Mouse (Mus musculus): ENCODE measurements around the gene Lhfpl4. TPM values are rescaled to one million over a fixed set of nuclear protein-coding genes. Genes with fewer than 3 reads are reported as not detected.

The Lhfpl4 gene
- polyA plus RNA-seq, 1 experiment from 2014 or later, result 0.23 TPM

DNA sequence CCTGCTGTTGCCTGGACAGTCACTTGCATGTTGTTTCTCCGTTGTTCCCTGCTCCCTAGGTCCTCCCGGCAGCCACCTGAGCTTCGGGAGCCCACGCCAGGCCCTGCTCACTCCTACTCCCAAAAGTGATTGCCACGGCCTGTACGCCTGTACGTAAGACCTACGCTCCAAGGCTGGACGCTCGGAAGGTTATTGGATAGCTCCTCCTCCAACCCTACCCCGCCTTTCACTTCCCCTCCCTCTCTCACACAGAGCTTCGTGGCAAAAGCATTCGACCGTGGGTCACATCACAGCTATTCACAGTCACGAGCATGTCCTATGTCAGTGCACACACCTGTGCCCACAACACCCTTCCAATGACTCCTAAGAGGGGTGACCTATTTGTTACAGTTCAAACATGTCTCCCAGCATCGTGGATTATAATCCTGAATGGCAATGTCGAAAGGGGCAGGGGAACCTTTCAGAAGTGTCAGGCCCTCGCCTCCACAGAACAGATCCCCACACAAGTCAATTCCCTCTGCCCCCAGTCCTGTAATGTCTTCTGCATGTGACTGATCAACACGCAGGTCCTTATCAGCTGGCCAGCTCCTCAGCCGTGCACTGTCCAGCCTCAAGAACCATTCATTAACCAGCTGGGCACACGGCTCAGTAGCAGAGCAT is 10.2 kb downstream of the Lhfpl4 start:
- no peak overlapping the region for H3K27ac ChIP-seq (replicated peaks)
- ATAC-seq (ENCODE audit: insufficient read depth), result no peak
- H3K9ac ChIP-seq, result no peak overlapping the region
- no peak overlapping the region for H3K4me3 ChIP-seq (replicated peaks)
- no peaks in the 10 kb centered on the region; the same call in 1 of the 2 replicates for H3K27me3 ChIP-seq
- 66% methylated on average over 21 of the region's 21 CpGs for WGBS (ENCODE audit: insufficient replicate concordance)
- H3K9me3 ChIP-seq (replicated peaks), result no peaks in the 10 kb centered on the region
- no peak overlapping the region for H3K4me2 ChIP-seq
- H3K36me3 ChIP-seq (replicated peaks), result no peaks in the 10 kb centered on the region
- H3K4me1 ChIP-seq (replicated peaks), result no peaks in the 10 kb centered on the region

GRCm38 (mm10) chr6:113184163-113184562 is 11.0 kb downstream of the Lhfpl4 start:
- Histone ChIP-seq H3K9ac (no peak overlapping the region), H3K27ac (replicated peaks) (no peak overlapping the region), H3K4me3 (replicated peaks) (no peak overlapping the region), H3K9me3 (replicated peaks) (no peaks in the 10 kb centered on the region), H3K4me1 (replicated peaks) (no peaks in the 10 kb centered on the region), H3K27me3 (no peaks in the 10 kb centered on the region; the same call in 1 of the 2 replicates), H3K4me2 (no peak overlapping the region), H3K36me3 (replicated peaks) (no peaks in the 10 kb centered on the region)
- 59% methylated on average over 9 of the region's 9 CpGs for WGBS (ENCODE audit: insufficient replicate concordance)
- no peak for ATAC-seq (ENCODE audit: insufficient read depth)

DNA sequence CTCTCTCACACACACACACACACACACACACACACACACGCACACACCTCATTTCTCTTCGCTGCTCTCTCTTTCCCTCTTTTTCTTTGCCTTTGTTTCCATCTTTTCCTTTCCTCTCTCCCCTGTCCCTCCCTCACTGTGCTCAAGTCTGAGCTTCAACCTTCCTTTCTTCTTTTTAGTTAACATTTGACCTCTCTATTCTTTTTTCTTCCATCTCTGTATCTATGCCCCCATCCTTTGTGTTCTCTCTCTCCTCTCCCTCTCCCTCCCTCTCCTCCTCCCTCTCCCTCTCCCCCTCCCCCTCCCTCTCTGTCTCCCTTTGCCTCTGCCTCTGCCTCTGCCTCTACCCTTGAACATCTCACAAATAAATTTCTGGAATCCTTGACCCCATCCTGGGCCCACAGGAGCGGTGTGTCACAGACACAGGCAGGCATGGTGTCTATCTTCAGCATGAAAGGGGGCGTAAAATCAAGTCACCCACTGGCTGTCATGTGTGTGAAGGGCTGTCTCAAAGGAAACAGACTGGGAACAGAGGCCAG is 15.9 kb downstream of the Lhfpl4 start:
- no peaks in the 10 kb centered on the region; the same call in 1 of the 2 replicates for H3K27me3 ChIP-seq
- H3K4me2 ChIP-seq, result no peak overlapping the region
- 29% methylated on average over 4 of the region's 4 CpGs for WGBS (ENCODE audit: insufficient replicate concordance)
- H3K27ac ChIP-seq (replicated peaks), result no peak overlapping the region
- no peaks in the 10 kb centered on the region for H3K36me3 ChIP-seq (replicated peaks)
- ATAC-seq (ENCODE audit: insufficient read depth), result no peak
- no peak overlapping the region for H3K4me3 ChIP-seq (replicated peaks)
- H3K9me3 ChIP-seq (replicated peaks), result no peaks in the 10 kb centered on the region
- no peak overlapping the region for H3K9ac ChIP-seq
- no peaks in the 10 kb centered on the region for H3K4me1 ChIP-seq (replicated peaks)

DNA sequence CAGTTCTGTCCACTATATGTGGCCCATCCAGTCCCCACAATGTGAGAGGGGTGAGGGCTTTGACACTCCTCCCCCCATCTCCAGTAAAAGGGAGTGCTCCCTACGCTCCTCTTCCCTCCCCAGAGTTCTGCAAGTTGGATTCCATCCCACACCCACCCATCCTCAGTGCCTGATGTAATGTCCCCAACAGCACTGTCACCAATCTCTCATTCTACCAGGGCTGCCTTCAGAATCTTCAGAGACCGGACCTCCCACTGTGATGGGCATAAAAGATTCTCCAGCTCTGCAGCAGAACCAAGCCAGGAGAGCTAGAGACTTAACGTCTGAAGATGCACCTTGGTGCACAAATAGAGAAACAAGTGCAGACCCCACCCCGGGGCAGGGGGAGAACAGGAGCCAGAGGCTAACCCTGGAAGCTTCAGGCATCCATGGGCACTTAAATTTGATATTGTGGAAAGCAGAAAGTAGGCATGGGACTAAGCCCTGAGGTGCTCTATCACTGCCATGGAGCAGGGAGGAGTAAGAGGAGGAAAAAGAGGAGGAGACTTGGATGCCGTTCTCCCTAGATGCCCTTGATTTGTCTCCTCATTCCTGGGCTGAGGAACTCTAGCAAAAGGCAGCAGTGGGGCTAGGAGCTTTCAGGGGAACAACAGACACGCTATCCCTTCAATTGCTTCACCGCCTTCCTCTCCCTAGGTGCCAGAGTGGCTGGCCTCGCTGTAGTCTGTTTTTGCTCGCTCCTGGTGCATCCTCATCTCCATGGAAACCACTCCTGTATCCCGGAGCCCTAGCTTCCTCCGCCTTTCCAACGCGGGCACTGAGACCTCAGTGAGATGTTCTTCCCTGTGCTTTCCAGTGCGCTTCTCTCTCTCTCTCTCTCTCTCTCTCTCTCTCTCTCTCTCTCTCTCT is 16.6 kb downstream of the Lhfpl4 start:
- WGBS (ENCODE audit: insufficient replicate concordance), result 20% methylated on average over 14 of the region's 14 CpGs
- Histone ChIP-seq H3K4me1 (replicated peaks) (no peaks in the 10 kb centered on the region), H3K27ac (replicated peaks) (no peak overlapping the region), H3K4me3 (replicated peaks) (no peak overlapping the region), H3K9ac (no peak overlapping the region), H3K36me3 (replicated peaks) (no peaks in the 10 kb centered on the region), H3K9me3 (replicated peaks) (no peaks in the 10 kb centered on the region), H3K4me2 (no peak overlapping the region), H3K27me3 (no peaks in the 10 kb centered on the region; the same call in 1 of the 2 replicates)
- no peak for ATAC-seq (ENCODE audit: insufficient read depth)

DNA sequence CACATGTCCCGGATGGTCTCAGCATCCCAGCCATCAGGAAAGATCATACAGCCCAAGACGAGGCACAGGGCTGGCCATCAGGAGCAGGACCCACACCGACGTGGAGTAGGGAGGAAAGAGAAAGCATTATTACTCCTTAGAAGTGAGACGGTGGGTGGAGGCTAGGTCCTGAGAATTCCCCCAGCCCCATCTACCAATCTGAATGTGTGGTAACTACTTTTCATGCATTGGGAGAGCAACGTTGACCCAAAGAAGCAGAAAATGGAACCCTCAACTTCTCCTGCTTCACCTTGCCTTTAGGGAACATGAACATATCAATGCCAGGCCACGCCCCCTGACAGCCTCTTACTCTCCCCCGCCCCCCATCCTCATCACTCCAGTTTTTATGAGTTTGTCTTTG is 18.6 kb downstream of the Lhfpl4 start:
- Histone ChIP-seq H3K27me3 (no peaks in the 10 kb centered on the region; the same call in none of the 2 replicates), H3K4me1 (replicated peaks) (no peaks in the 10 kb centered on the region), H3K4me3 (replicated peaks) (no peak overlapping the region), H3K36me3 (replicated peaks) (no peaks in the 10 kb centered on the region), H3K9me3 (replicated peaks) (no peaks in the 10 kb centered on the region), H3K9ac (no peak overlapping the region), H3K4me2 (no peak overlapping the region), H3K27ac (replicated peaks) (no peak overlapping the region)
- no peak for ATAC-seq (ENCODE audit: insufficient read depth)
- WGBS (ENCODE audit: insufficient replicate concordance), result 71% methylated on average over 8 of the region's 8 CpGs

GRCm38 (mm10) chr6:113175469-113175868 is 19.7 kb downstream of the Lhfpl4 start:
- WGBS (ENCODE audit: insufficient replicate concordance), result 68% methylated on average over 3 of the region's 3 CpGs
- Histone ChIP-seq H3K4me2 (no peak overlapping the region), H3K27me3 (no peaks in the 10 kb centered on the region; the same call in none of the 2 replicates), H3K4me3 (replicated peaks) (no peak overlapping the region), H3K9me3 (replicated peaks) (no peaks in the 10 kb centered on the region), H3K27ac (replicated peaks) (no peak overlapping the region), H3K36me3 (replicated peaks) (no peaks in the 10 kb centered on the region), H3K4me1 (replicated peaks) (no peaks in the 10 kb centered on the region), H3K9ac (no peak overlapping the region)
- ATAC-seq (ENCODE audit: insufficient read depth), result no peak

- H3K27ac ChIP-seq (replicated peaks), result no peak overlapping the region
- no peaks in the 10 kb centered on the region for H3K36me3 ChIP-seq (replicated peaks)
- H3K9ac ChIP-seq, result no peak overlapping the region
- no peak for ATAC-seq (ENCODE audit: insufficient read depth)
- H3K9me3 ChIP-seq (replicated peaks), result no peaks in the 10 kb centered on the region
- WGBS (ENCODE audit: insufficient replicate concordance), result 22% methylated on average over 1 of the region's 1 CpGs
- no peaks in the 10 kb centered on the region; the same call in 1 of the 2 replicates for H3K27me3 ChIP-seq
- no peak overlapping the region for H3K4me3 ChIP-seq (replicated peaks)
- H3K4me2 ChIP-seq, result no peak overlapping the region
- no peaks in the 10 kb centered on the region for H3K4me1 ChIP-seq (replicated peaks)
Observed at GRCm38 (mm10) chr6:113172568-113172967, 22.6 kb downstream of the Lhfpl4 start.

- Histone ChIP-seq H3K9me3 (replicated peaks) (no peaks in the 10 kb centered on the region), H3K27me3 (no peaks in the 10 kb centered on the region; the same call in 1 of the 2 replicates), H3K4me2 (no peak overlapping the region), H3K4me3 (replicated peaks) (no peak overlapping the region), H3K36me3 (replicated peaks) (no peaks in the 10 kb centered on the region), H3K9ac (no peak overlapping the region), H3K27ac (replicated peaks) (no peak overlapping the region), H3K4me1 (replicated peaks) (no peaks in the 10 kb centered on the region)
- no peak for ATAC-seq (ENCODE audit: insufficient read depth)
Observed at GRCm38 (mm10) chr6:113172011-113172410, 23.2 kb downstream of the Lhfpl4 start.

GRCm38 (mm10) chr6:113170651-113171050 is 24.5 kb downstream of the Lhfpl4 start:
- WGBS (ENCODE audit: insufficient replicate concordance), result 76% methylated on average over 8 of the region's 8 CpGs
- Histone ChIP-seq H3K9ac (no peak overlapping the region), H3K27me3 (no peaks in the 10 kb centered on the region; the same call in 1 of the 2 replicates), H3K36me3 (replicated peaks) (no peaks in the 10 kb centered on the region), H3K9me3 (replicated peaks) (no peaks in the 10 kb centered on the region), H3K4me2 (no peak overlapping the region), H3K27ac (replicated peaks) (no peak overlapping the region), H3K4me1 (replicated peaks) (no peaks in the 10 kb centered on the region), H3K4me3 (replicated peaks) (no peak overlapping the region)
- ATAC-seq (ENCODE audit: insufficient read depth), result no peak

- no peak overlapping the region for H3K4me3 ChIP-seq (replicated peaks)
- 49% methylated on average over 3 of the region's 3 CpGs for WGBS (ENCODE audit: insufficient replicate concordance)
Observed at GRCm38 (mm10) chr6:113169852-113170251, 25.3 kb downstream of the Lhfpl4 start.

GRCm38 (mm10) chr6:113168316-113168975 is 26.7 kb downstream of the Lhfpl4 start:
- Histone ChIP-seq H3K4me1 (replicated peaks) (no peaks in the 10 kb centered on the region), H3K27ac (replicated peaks) (no peak overlapping the region), H3K36me3 (replicated peaks) (no peaks in the 10 kb centered on the region), H3K9me3 (replicated peaks) (no peaks in the 10 kb centered on the region), H3K4me3 (replicated peaks) (no peak overlapping the region), H3K27me3 (no peaks in the 10 kb centered on the region; the same call in 1 of the 2 replicates), H3K9ac (no peak overlapping the region), H3K4me2 (no peak overlapping the region)
- ATAC-seq (ENCODE audit: insufficient read depth), result no peak
- WGBS (ENCODE audit: insufficient replicate concordance), result 69% methylated on average over 7 of the region's 7 CpGs

More at GRCm38 (mm10) chr6:113169852-113170251, 25.3 kb downstream of the Lhfpl4 start:
- H3K9ac ChIP-seq, result no peak overlapping the region
- ATAC-seq (ENCODE audit: insufficient read depth), result no peak
- no peaks in the 10 kb centered on the region; the same call in 1 of the 2 replicates for H3K27me3 ChIP-seq
- no peaks in the 10 kb centered on the region for H3K36me3 ChIP-seq (replicated peaks)
- H3K4me1 ChIP-seq (replicated peaks), result no peaks in the 10 kb centered on the region
- no peaks in the 10 kb centered on the region for H3K9me3 ChIP-seq (replicated peaks)
- H3K4me2 ChIP-seq, result no peak overlapping the region
- H3K27ac ChIP-seq (replicated peaks), result no peak overlapping the region

Measured in liver, embryonic 15.5 days (tissue).